Mouse (Mus musculus) cerebellum, adult 2 months (tissue): Measurements from ENCODE around the gene Trim17.

Source experiments
- CTCF ChIP-seq: fragments of 200-500 bp; IDR thresholded peaks from 2 replicates; pipeline ENCODE4 v1.5.1; 2011; ENCODE audit warnings: low read depth, mild to moderate bottlenecking, control low read depth, low read length, moderate library complexity, borderline replicate concordance; ENCODE audit not compliant: insufficient read depth
- POLR2A ChIP-seq: fragments of 200-500 bp; IDR thresholded peaks from 2 replicates; pipeline ENCODE4 v1.6.1; 2011; ENCODE audit warnings: low read length, control low read depth, borderline replicate concordance; ENCODE audit not compliant: insufficient read depth

DNA sequence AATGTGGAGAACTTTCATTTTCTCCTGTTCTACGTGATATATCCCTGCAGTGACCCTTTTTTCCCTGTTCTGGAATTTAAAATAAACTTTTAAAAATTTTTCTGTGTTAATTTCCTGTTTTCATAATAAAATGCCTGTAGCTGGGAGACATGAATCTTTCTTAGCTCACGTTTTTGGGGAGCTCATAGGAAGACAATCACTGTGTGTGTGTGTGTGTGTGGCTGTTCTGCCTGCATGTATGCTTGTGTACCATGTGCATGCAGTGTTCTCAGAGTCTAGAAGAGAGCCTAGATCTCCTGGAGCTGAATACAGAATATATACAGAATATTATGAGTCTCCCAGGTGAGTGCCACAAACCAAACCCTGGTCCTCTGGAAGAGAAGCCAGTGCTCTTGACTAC is 27.4 kb upstream of the Trim17 start:
- TF ChIP-seq CTCF: no peak
- TF ChIP-seq POLR2A: no peak
